In the genomic region with DNA sequence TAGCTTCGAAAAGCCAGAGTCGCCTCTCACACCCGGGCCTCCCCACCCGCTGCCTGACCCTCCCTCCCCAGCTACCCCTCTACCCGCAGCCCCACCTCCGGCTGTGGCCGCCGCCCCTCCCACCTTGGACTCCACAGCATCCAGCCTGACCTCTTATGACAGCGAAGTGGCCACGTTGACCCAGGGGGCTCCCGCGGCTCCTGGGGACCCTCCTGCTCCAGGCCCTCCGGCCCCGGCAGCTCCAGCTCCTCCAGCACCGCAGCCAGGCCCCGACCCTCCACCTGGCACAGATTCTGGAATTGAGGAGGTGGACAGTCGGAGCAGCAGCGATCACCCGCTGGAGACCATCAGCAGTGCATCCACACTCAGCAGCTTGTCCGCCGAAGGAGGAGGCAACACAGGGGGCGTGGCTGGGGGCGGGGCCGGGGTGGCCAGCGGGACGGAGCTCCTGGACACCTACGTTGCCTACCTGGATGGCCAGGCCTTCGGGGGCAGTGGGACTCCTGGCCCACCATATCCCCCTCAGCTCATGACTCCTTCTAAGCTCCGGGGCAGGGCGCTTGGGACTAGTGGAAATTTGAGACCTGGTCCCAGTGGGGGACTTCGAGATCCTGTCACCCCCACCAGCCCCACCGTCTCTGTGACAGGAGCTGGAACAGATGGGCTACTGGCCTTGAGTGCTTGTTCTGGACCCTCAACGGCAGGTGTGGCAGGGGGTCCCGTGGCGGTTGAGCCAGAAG, we compare ENCODE assay signal across 10 mouse cellular contexts. TPM values are rescaled to one million over a fixed set of nuclear protein-coding genes. Genes with fewer than 3 reads are reported as not detected.
A peak's percentile ranks its signal among the peaks of the same experiment; 100 is the strongest.
DNase-seq lines count a peak whose midpoint lies in the region; ATAC-seq and TF ChIP-seq lines count a peak whose summit lies in the region.
"Had no signal": no experiment of that assay in that cellular context is flagged by ENCODE, and none has a peak within 500 bp of the region (broad histone marks: within the 10 kb centered on the region; RNA-seq: fewer than 3 reads in every experiment).

No protein-coding gene starts in this region.

- H3K9me3 ChIP-seq in kidney, postnatal 0 days (replicated peaks; ENCODE audit: low read length): no peaks in the 10 kb centered on the region
- H3K9me3 ChIP-seq in embryonic facial prominence, embryonic 13.5 days: no peaks in the 10 kb centered on the region
- no peaks in the 10 kb centered on the region for H3K9me3 ChIP-seq in hindbrain, embryonic 14.5 days (ENCODE audit: control insufficient read depth, low read length)
- H3K9me3 ChIP-seq: liver, embryonic 13.5 days had no signal

- H3K27me3 ChIP-seq in kidney, postnatal 0 days (ENCODE audit: insufficient read depth, low read length): peaks cover 71% of the 10 kb centered on the region
- peaks cover 98% of the 10 kb centered on the region for H3K27me3 ChIP-seq in embryonic facial prominence, embryonic 13.5 days
- H3K27me3 ChIP-seq in hindbrain, embryonic 14.5 days (ENCODE audit: control insufficient read depth, insufficient read depth, low read length): peaks cover 55% of the 10 kb centered on the region

- no peak for ATAC-seq in kidney, postnatal 0 days (replicated peaks; ENCODE audit: low FRiP score, low read depth)
- ATAC-seq in embryonic facial prominence, embryonic 13.5 days (ENCODE audit: insufficient number of reproducible peaks, insufficient read depth, low FRiP score, low TSS enrichment, low read depth): no peak
- ATAC-seq in hindbrain, embryonic 14.5 days (ENCODE audit: low FRiP score): no peak

- no peak for TF ChIP-seq CTCF in kidney, postnatal 0 days (IDR thresholded peaks at IDR 0.05; ENCODE audit: low read depth)

- no peaks in the 10 kb centered on the region for H3K36me3 ChIP-seq in kidney, postnatal 0 days (ENCODE audit: insufficient read depth, low read length)
- H3K36me3 ChIP-seq in embryonic facial prominence, embryonic 13.5 days: no peaks in the 10 kb centered on the region
- H3K36me3 ChIP-seq in hindbrain, embryonic 14.5 days (replicated peaks; ENCODE audit: control insufficient read depth, insufficient read depth): peaks cover 69% of the 10 kb centered on the region
- H3K36me3 ChIP-seq: liver, embryonic 13.5 days had no signal

- no peak overlapping the region for H3K4me2 ChIP-seq in kidney, postnatal 0 days (ENCODE audit: low read length)
- H3K4me2 ChIP-seq in embryonic facial prominence, embryonic 13.5 days: peak overlapping the region; percentile 40
- H3K4me2 ChIP-seq in hindbrain, embryonic 14.5 days (replicated peaks): no peak overlapping the region
- H3K4me2 ChIP-seq: liver, embryonic 13.5 days had no signal

- no peak for DNase-seq in kidney, postnatal 0 days (ENCODE audit: low spot score)
- DNase-seq in kidney, adult 18-20 months: no peak
- no peak for DNase-seq in hindbrain, embryonic 14.5 days (ENCODE audit: low spot score)
- DNase-seq in neural tube, embryonic 10.5 days (ENCODE audit: extremely low spot score, low spot score): peak; percentile 59
- no peak for DNase-seq in adipocyte (ENCODE audit: low spot score)
- DNase-seq in adrenal gland, postnatal 25 days: no peak
- DNase-seq in spleen, postnatal 36 days (ENCODE audit: low spot score in 2 of 2): no peak
- DNase-seq: liver, embryonic 13.5 days had no signal

- no peak overlapping the region for H3K9ac ChIP-seq in kidney, postnatal 0 days (ENCODE audit: low read depth, low read length)
- H3K9ac ChIP-seq in embryonic facial prominence, embryonic 13.5 days: peak overlapping the region; percentile 52
- peak overlapping the region; percentile 36 for H3K9ac ChIP-seq in hindbrain, embryonic 14.5 days
- H3K9ac ChIP-seq: liver, embryonic 13.5 days had no signal

- peaks cover 3% of the 10 kb centered on the region; the same call in 1 of the 2 replicates for H3K4me1 ChIP-seq in kidney, postnatal 0 days (replicated peaks; ENCODE audit: insufficient read depth, low read length)
- H3K4me1 ChIP-seq in embryonic facial prominence, embryonic 13.5 days: peaks cover 57% of the 10 kb centered on the region
- peaks cover 32% of the 10 kb centered on the region; the same call in 1 of the 2 replicates for H3K4me1 ChIP-seq in hindbrain, embryonic 14.5 days (replicated peaks; ENCODE audit: control insufficient read depth, insufficient read depth, low read length)

- H3K27ac ChIP-seq in kidney, postnatal 0 days: no peak overlapping the region
- H3K27ac ChIP-seq in embryonic facial prominence, embryonic 13.5 days: no peak overlapping the region
- H3K27ac ChIP-seq in hindbrain, embryonic 14.5 days: no peak overlapping the region
- H3K27ac ChIP-seq: liver, embryonic 13.5 days had no signal

- H3K4me3 ChIP-seq in kidney, postnatal 0 days (replicated peaks; ENCODE audit: low read depth, low read length): 0 out of 2 replicates have a peak overlapping the region, but pooled peaks have one; percentile 14
- peak overlapping the region; percentile 26 for H3K4me3 ChIP-seq in embryonic facial prominence, embryonic 13.5 days
- H3K4me3 ChIP-seq in hindbrain, embryonic 14.5 days (replicated peaks; ENCODE audit: low read length): no peak overlapping the region
- H3K4me3 ChIP-seq: erythroblast, embryonic 14.5 days; liver, embryonic 13.5 days had no signal

- 2% methylated on average over 35 of the region's 35 CpGs for WGBS in kidney, postnatal 0 days
- WGBS in embryonic facial prominence, embryonic 13.5 days: 2% methylated on average over 35 of the region's 35 CpGs
- 5% methylated on average over 34 of the region's 35 CpGs for WGBS in hindbrain, embryonic 14.5 days

RNA-seq across cellular contexts. Expression of gene Syt3, which starts 30.1 kb away (rescaled TPM):
- 3.3 and 3.5 TPM in 2 replicates for polyA plus RNA-seq in kidney, postnatal 0 days (2015; fragmentation: Nextera tagmentation; extraction: Ambion mirVana)
- polyA plus RNA-seq in embryonic facial prominence, embryonic 13.5 days (2015; fragmentation: Nextera tagmentation; extraction: Ambion mirVana): 4.1 and 4.9 TPM in 2 replicates
- 61.8 and 70.8 TPM in 2 replicates for polyA plus RNA-seq in hindbrain, embryonic 14.5 days (2014; fragmentation: Nextera tagmentation; extraction: Ambion mirVana)
- total RNA-seq in adrenal gland, postnatal 25 days (2021): 4.1 and 5.7 TPM in 2 replicates
- polyA plus RNA-seq: erythroblast, embryonic 14.5 days had no signal

RNA-seq across cellular contexts. Expression of gene 1700008O03Rik, which starts 31.8 kb away (rescaled TPM):
- polyA plus RNA-seq in kidney, postnatal 0 days (2015; fragmentation: Nextera tagmentation; extraction: Ambion mirVana): 1.3 and 1.4 TPM in 2 replicates
- polyA plus RNA-seq in embryonic facial prominence, embryonic 13.5 days (2015; fragmentation: Nextera tagmentation; extraction: Ambion mirVana): 0.19 and 1.4 TPM in 2 replicates
- polyA plus RNA-seq in hindbrain, embryonic 14.5 days (2014; fragmentation: Nextera tagmentation; extraction: Ambion mirVana): 2.1 and 2.8 TPM in 2 replicates
- total RNA-seq in adrenal gland, postnatal 25 days (2021): 2.3 TPM in 1 of 2 replicates, not detected in the other

RNA-seq across cellular contexts. Expression of gene Shank1, which starts 43.7 kb away (rescaled TPM):
- 0.68 and 1.1 TPM in 2 replicates for polyA plus RNA-seq in kidney, postnatal 0 days (2015; fragmentation: Nextera tagmentation; extraction: Ambion mirVana)
- 5.5 and 6.8 TPM in 2 replicates for polyA plus RNA-seq in embryonic facial prominence, embryonic 13.5 days (2015; fragmentation: Nextera tagmentation; extraction: Ambion mirVana)
- 40.3 and 46.8 TPM in 2 replicates for polyA plus RNA-seq in hindbrain, embryonic 14.5 days (2014; fragmentation: Nextera tagmentation; extraction: Ambion mirVana)
- total RNA-seq in adrenal gland, postnatal 25 days (2021): 8.5 and 10.4 TPM in 2 replicates

RNA-seq across cellular contexts. Expression of gene Clec11a, which starts 47.1 kb away (rescaled TPM):
- 5.1 and 6.0 TPM in 2 replicates for polyA plus RNA-seq in kidney, postnatal 0 days (2015; fragmentation: Nextera tagmentation; extraction: Ambion mirVana)
- polyA plus RNA-seq in embryonic facial prominence, embryonic 13.5 days (2015; fragmentation: Nextera tagmentation; extraction: Ambion mirVana): 9.1 and 11.9 TPM in 2 replicates
- polyA plus RNA-seq in hindbrain, embryonic 14.5 days (2014; fragmentation: Nextera tagmentation; extraction: Ambion mirVana): 3.6 and 3.7 TPM in 2 replicates
- total RNA-seq in adrenal gland, postnatal 25 days (2021): 3.4 and 3.6 TPM in 2 replicates

Comparison
In these comparisons a context has a peak if more than half of its experiments do, and no peak if none do; other contexts are left out.
1. RNA of gene Syt3, which starts 30.1 kb away (polyA plus RNA-seq): 61.8 to 70.8 TPM in hindbrain, embryonic 14.5 days; 4.1 to 4.9 TPM in embryonic facial prominence, embryonic 13.5 days and 3.3 to 3.5 TPM in kidney, postnatal 0 days; every median in the first group is over 10 times any median in the second.